Mouse (Mus musculus): ENCODE results near the gene Rec8.

- TF ChIP-seq CTCF (IDR thresholded peaks at IDR 0.05; ENCODE audit: extremely low read depth, insufficient read depth, low read length) = no peak
- no peak for TF ChIP-seq POLR2A (IDR thresholded peaks at IDR 0.05; ENCODE audit: extremely low read depth, insufficient read depth, low read length)
Measured at GRCm38 (mm10) chr14:55656935-55657334, 39.1 kb downstream of the Rec8 start.

Measured in cortical plate, adult 2 months (tissue).